Mouse (Mus musculus) kidney, embryonic 16.5 days (tissue): ENCODE measurements around the gene Onecut3. TPM values are rescaled to one million over a fixed set of nuclear protein-coding genes. Genes with fewer than 3 reads are reported as not detected.

Experiments used
- ATAC-seq: fragments of 200-750 bp; cut with Nextera tagmentation; 2 replicates; pipeline ENCODE4 v1.8.0; 2017; ENCODE audit warnings: moderate TSS enrichment; ENCODE audit not compliant: low FRiP score, low TSS enrichment
- H3K27ac ChIP-seq: fragments of 300-500 bp; sonication (generic); 2 replicates; pipeline ENCODE4 v1.5.1; 2014; ENCODE audit warnings: low read length
- H3K27me3 ChIP-seq: fragments of 300-500 bp; sonication (generic); 2 replicates; pipeline ENCODE4 v1.6.1; 2014; ENCODE audit warnings: low read length, control low read depth, mixed read lengths; ENCODE audit not compliant: insufficient read depth
- H3K36me3 ChIP-seq: fragments of 300-500 bp; sonication (generic); 2 replicates; pipeline ENCODE4 v1.6.1; 2014; ENCODE audit warnings: low read length, control low read depth, mixed read lengths; ENCODE audit not compliant: insufficient read depth
- H3K4me1 ChIP-seq: fragments of 300-500 bp; sonication (generic); 2 replicates; pipeline ENCODE4 v1.6.1; 2014; ENCODE audit warnings: low read length, control low read depth, mixed read lengths; ENCODE audit not compliant: insufficient read depth
- H3K4me2 ChIP-seq: fragments of 300-500 bp; sonication (generic); replicated peaks from 2 replicates; pipeline ENCODE4 v1.6.1; 2014; ENCODE audit warnings: low read depth, low read length
- H3K4me3 ChIP-seq: fragments of 300-500 bp; sonication (generic); 2 replicates; pipeline ENCODE4 v1.5.1; 2014; ENCODE audit warnings: mild to moderate bottlenecking, low read length
- H3K9ac ChIP-seq: fragments of 300-500 bp; sonication (generic); replicated peaks from 2 replicates; pipeline ENCODE4 v1.6.1; 2014; ENCODE audit warnings: low read length
- H3K9me3 ChIP-seq: fragments of 300-500 bp; sonication (generic); 2 replicates; pipeline ENCODE4 v1.6.1; 2016; ENCODE audit warnings: low read length, control low read depth
- WGBS: fragments of 180-500 bp; shearing (Covaris S2); extraction: QIAGEN DNeasy Blood & Tissue Kit; methylation state at CpG from one replicate; pipeline ENCODE4 v1.1.7; 2014; 5-methylcytosine and 5-hydroxymethylcytosine counted together
- polyA plus RNA-seq: library from polyadenylated mRNA; unstranded; fragments of >200 nt; fragmentation: Nextera tagmentation; extraction: Ambion mirVana; gene quantifications from 2 replicates; pipeline ENCODE4 v1.2.1, GENCODE M21; 2015

Gene Onecut3
- polyA plus RNA-seq, 1 experiment from 2014 or later = not detected

- Histone ChIP-seq H3K27ac (no peak overlapping the region), H3K4me2 (no peak overlapping the region), H3K36me3 (no peaks in the 10 kb centered on the region), H3K9me3 (no peaks in the 10 kb centered on the region), H3K4me1 (peaks cover 21% of the 10 kb centered on the region), H3K27me3 (peaks cover 100% of the 10 kb centered on the region), H3K9ac (no peak overlapping the region), H3K4me3 (no peak overlapping the region; the same call in 1 of the 2 replicates)
- ATAC-seq = no peak
- WGBS = under 1% methylated on average over 20 of the region's 20 CpGs
These were observed 1.8 kb downstream of the Onecut3 start for GRCm38 (mm10) chr10:80496421-80496820.

DNA sequence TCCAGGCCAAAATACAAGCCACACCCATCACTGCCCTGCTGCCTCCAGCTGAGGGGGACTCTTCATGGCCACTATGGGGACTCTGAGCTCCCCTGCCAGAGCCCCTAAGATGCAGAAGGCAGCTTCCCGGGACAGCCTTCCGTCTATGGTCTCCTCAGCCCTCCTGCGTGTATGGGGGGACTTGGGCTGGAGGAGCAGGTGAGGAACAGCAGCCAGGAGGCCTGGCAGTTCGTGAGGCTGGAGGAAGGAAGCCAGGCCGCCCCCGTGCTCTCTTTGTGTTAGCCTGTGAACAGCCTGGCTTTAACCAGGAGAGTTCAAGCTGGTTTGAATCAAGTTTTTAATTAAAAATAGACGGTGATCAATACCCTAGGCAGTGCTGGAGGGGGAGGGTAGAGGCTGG is 7.7 kb downstream of the Onecut3 start:
- ATAC-seq = no peak
- H3K4me3 ChIP-seq = no peak overlapping the region
- under 1% methylated on average over 7 of the region's 7 CpGs for WGBS

DNA sequence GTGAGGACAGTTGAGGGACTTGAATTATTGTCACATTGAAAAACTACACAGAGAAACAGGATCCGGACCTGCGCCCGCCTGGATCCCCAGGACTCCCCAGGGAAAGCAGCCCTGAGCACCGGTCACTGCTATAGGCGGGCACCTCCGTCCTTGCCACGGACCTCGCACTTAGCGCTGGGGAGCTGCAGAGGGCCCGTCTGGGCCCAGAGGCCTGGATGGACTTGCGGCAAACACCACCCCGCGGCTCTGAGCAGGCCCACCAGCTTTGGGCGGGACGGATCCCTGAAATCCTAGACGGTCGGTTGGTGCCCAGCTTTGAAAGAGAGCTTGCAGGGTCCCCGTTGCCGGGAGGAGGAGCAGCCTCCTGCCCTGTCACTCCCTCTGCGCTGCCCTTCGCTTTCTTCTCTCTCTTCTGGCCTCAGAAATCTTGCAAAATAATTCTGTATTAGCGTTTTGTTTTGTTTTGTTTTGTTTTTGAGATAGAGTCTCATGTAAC is 8.2 kb downstream of the Onecut3 start:
- under 1% methylated on average over 22 of the region's 22 CpGs for whole genome bisulfite sequencing

More for the DNA sequence above, 7.7 kb downstream of the Onecut3 start:
- Histone ChIP-seq H3K9ac (no peak overlapping the region), H3K9me3 (no peaks in the 10 kb centered on the region), H3K4me1 (no peaks in the 10 kb centered on the region), H3K27me3 (peaks cover 91% of the 10 kb centered on the region), H3K27ac (no peak overlapping the region), H3K36me3 (no peaks in the 10 kb centered on the region), H3K4me2 (no peak overlapping the region)

GRCm38 (mm10) chr10:80503599-80504220 is 9.1 kb downstream of the Onecut3 start:
- ATAC-seq = no peak
- WGBS = 1% methylated on average over 27 of the region's 27 CpGs
- Histone ChIP-seq H3K9me3 (no peaks in the 10 kb centered on the region), H3K4me1 (no peaks in the 10 kb centered on the region), H3K4me2 (no peak overlapping the region), H3K4me3 (no peak overlapping the region), H3K9ac (no peak overlapping the region), H3K27ac (no peak overlapping the region), H3K36me3 (no peaks in the 10 kb centered on the region), H3K27me3 (peaks cover 81% of the 10 kb centered on the region)

More for the DNA sequence above, 8.2 kb downstream of the Onecut3 start:
- H3K27me3 ChIP-seq = peaks cover 89% of the 10 kb centered on the region
- H3K9ac ChIP-seq = no peak overlapping the region
- ATAC-seq = no peak
- no peak overlapping the region for H3K4me2 ChIP-seq
- H3K4me3 ChIP-seq = no peak overlapping the region
- H3K36me3 ChIP-seq = no peaks in the 10 kb centered on the region
- no peaks in the 10 kb centered on the region for H3K4me1 ChIP-seq
- no peak overlapping the region for H3K27ac ChIP-seq
- H3K9me3 ChIP-seq = no peaks in the 10 kb centered on the region

GRCm38 (mm10) chr10:80504724-80505123 is 10.1 kb downstream of the Onecut3 start:
- no peak overlapping the region for H3K4me3 ChIP-seq
- H3K9me3 ChIP-seq = no peaks in the 10 kb centered on the region
- H3K36me3 ChIP-seq = no peaks in the 10 kb centered on the region
- H3K4me1 ChIP-seq = 0 out of 2 replicates have a peak, but pooled peaks cover 2% of the 10 kb centered on the region
- H3K4me2 ChIP-seq = no peak overlapping the region
- no peak overlapping the region for H3K27ac ChIP-seq
- no peak for ATAC-seq
- peaks cover 71% of the 10 kb centered on the region for H3K27me3 ChIP-seq
- no peak overlapping the region for H3K9ac ChIP-seq
- 0% methylated on average over 8 of the region's 9 CpGs for WGBS

DNA sequence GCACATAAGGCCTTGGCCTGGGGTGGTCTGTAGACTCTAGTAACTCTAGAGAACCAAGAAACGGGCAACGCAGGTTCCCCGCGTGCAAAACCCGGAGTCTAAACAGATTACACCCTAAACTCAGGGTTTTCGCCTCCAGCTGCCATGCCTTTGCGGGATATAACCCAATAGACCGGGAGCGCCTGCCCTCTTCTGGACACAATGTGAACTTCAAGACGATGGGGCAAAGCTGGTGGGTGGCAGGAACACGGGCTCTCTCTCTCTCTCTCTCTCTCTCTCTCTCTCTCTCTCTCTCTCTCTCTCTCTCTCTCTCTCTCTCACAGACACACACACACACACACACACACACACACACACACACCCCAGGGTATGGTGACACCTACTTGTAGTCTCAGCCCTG is 11.6 kb downstream of the Onecut3 start:
- H3K27ac ChIP-seq = no peak overlapping the region
- ATAC-seq = no peak
- H3K27me3 ChIP-seq = peaks cover 56% of the 10 kb centered on the region
- WGBS = 0% methylated on average over 11 of the region's 11 CpGs
- H3K4me2 ChIP-seq = no peak overlapping the region
- H3K9me3 ChIP-seq = no peaks in the 10 kb centered on the region
- no peaks in the 10 kb centered on the region for H3K36me3 ChIP-seq
- H3K9ac ChIP-seq = no peak overlapping the region
- H3K4me1 ChIP-seq = 0 out of 2 replicates have a peak, but pooled peaks cover 7% of the 10 kb centered on the region
- H3K4me3 ChIP-seq = no peak overlapping the region

DNA sequence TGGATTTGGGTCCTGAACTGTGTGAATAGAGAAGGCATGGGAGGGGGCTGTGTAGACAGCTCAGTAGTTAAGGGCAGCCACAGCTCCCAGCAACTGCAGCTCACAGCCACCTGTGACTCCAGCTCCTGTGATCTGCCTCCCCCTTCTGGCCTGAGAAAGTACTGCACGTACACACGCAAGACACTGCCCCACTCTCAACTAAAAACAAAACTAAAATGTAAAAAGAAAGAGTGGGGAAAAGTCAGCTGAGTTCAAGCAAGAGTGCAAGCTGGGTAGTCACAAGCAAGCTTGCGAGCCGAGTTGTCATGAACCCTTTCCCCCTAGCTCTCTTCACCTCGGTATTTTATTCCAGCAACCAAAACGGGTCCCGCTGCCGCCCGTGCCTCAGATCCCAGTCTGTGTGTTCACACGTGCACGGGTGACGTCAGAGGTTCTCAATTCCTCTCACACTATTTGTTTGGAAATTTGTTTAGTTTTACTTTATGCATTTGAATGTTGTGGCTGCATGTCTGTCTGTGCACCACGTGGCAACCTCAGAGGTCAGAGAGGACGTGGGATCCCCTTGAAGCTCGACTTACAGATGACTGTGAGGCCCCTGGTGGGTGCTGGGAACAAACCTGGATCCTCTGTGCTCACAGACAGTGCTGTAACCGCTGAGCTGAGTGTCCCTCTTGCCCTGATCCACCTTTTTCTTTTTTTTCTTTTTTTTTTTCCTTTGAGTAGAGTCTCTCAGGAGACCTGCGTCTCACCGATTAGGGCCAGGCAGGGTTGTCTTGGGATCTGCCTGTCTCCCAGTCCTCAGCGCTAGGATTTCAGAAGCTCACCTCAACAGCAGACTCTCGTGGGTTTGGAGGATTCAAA is 15.0 kb downstream of the Onecut3 start:
- Histone ChIP-seq H3K36me3 (no peaks in the 10 kb centered on the region), H3K4me2 (peak overlapping the region; percentile 68), H3K27me3 (peaks cover 54% of the 10 kb centered on the region), H3K4me1 (0 out of 2 replicates have a peak, but pooled peaks cover 7% of the 10 kb centered on the region), H3K9me3 (no peaks in the 10 kb centered on the region), H3K9ac (0 out of 2 replicates have a peak overlapping the region, but pooled peaks have one; percentile 54), H3K4me3 (peak overlapping the region; percentile 44), H3K27ac (no peak overlapping the region)
- WGBS = 6% methylated on average over 20 of the region's 20 CpGs
- ATAC-seq = peak; percentile 81

GRCm38 (mm10) chr10:80510273-80510660 is 15.6 kb downstream of the Onecut3 start:
- 0 out of 2 replicates have a peak overlapping the region, but pooled peaks have one; percentile 68 for H3K4me2 ChIP-seq
- no peak overlapping the region for H3K9ac ChIP-seq
- no peak for ATAC-seq
- peaks cover 53% of the 10 kb centered on the region for H3K27me3 ChIP-seq
- H3K9me3 ChIP-seq = no peaks in the 10 kb centered on the region
- no peaks in the 10 kb centered on the region for H3K36me3 ChIP-seq
- 0 out of 2 replicates have a peak, but pooled peaks cover 7% of the 10 kb centered on the region for H3K4me1 ChIP-seq
- no peak overlapping the region for H3K27ac ChIP-seq
- H3K4me3 ChIP-seq = no peak overlapping the region
- 38% methylated on average over 10 of the region's 10 CpGs for WGBS

- ATAC-seq = no peak
- no peak overlapping the region; the same call in 1 of the 2 replicates for H3K4me3 ChIP-seq
- H3K36me3 ChIP-seq = no peaks in the 10 kb centered on the region
- H3K27ac ChIP-seq = no peak overlapping the region
- no peaks in the 10 kb centered on the region for H3K9me3 ChIP-seq
- 0 out of 2 replicates have a peak overlapping the region, but pooled peaks have one; percentile 37 for H3K9ac ChIP-seq
- H3K4me2 ChIP-seq = peak overlapping the region; percentile 28; the same call in 1 of the 2 replicates
- 2% methylated on average over 19 of the region's 19 CpGs for WGBS
- H3K27me3 ChIP-seq = peaks cover 40% of the 10 kb centered on the region
- H3K4me1 ChIP-seq = 0 out of 2 replicates have a peak, but pooled peaks cover 7% of the 10 kb centered on the region
These were observed 19.1 kb downstream of the Onecut3 start for GRCm38 (mm10) chr10:80513739-80514138.
